Mouse (Mus musculus) testis, adult 2 months (tissue): ENCODE measurements around the gene Hcn2.

Experiments
- CTCF ChIP-seq: fragments of 200-500 bp; IDR thresholded peaks from 2 replicates; pipeline ENCODE4 v1.5.1; 2012; ENCODE audit warnings: low read depth, mild to moderate bottlenecking, inconsistent platforms, low read length, moderate library complexity; ENCODE audit not compliant: control insufficient read depth, insufficient read depth, insufficient replicate concordance
- POLR2A ChIP-seq: fragments of 200-500 bp; IDR thresholded peaks from 2 replicates; pipeline ENCODE4 v1.6.1; 2012; ENCODE audit warnings: low read depth, mild to moderate bottlenecking, inconsistent platforms, low read length, moderate library complexity; ENCODE audit not compliant: control insufficient read depth

DNA sequence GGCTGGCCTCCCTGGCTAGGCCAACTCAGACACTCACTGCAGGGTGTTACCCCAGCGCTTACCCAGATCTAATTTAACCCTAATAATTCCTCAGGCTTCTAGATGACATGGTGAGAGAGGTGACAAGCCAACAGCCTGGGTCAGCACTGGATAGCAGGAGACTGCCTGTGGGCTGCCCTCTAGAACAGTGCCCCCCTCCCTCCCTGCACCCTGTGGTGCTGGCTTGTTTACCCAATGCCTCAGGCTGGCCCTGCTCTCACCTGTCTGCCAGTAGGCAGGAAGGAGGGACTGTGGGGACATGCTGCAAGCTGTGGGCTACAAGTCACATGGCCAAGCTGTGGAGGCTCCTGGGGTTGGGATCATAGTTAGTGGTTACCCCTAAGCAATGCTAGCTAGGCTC, 9.3 kb upstream of the Hcn2 start:
- no peak for TF ChIP-seq POLR2A
- no peak for TF ChIP-seq CTCF
